Mouse (Mus musculus) left cerebral cortex, adult 2 months (tissue): ENCODE measurements at regions not wholly inside any gene's neighbourhood (a gene's known extent, or its start where the extent isn't known, plus 50 kb on each side); places are given as distances from the start of the nearest gene placed in this dataset.

Experiments used
- DNase-seq, 2 experiments: peaks; one replicate each; pipeline ENCODE4 v3.0.0; 2021 to 2022; ENCODE audit warnings: low spot score in 2 of 2, mixed read lengths in 1 of 2; ENCODE audit errors: extremely low spot score in 1 of 2
- H3K27ac ChIP-seq: fragments of 200-600 bp; 2 replicates; pipeline ENCODE4 v1.8.1; 2022
- H3K4me3 ChIP-seq: fragments of 200-600 bp; 2 replicates; pipeline ENCODE4 v1.8.1; 2022
- CTCF ChIP-seq: fragments of 200-600 bp; IDR thresholded peaks from 2 replicates; pipeline ENCODE4 v1.8.1; 2022; ENCODE audit warnings: antibody characterized with exemption, mild to moderate bottlenecking, moderate library complexity
- intact Hi-C: fragments of 180-260 bp; cut with DNase I; formaldehyde crosslinking; loops from one replicate; pipeline ENCODE4 v1.15.1; 2025

DNA sequence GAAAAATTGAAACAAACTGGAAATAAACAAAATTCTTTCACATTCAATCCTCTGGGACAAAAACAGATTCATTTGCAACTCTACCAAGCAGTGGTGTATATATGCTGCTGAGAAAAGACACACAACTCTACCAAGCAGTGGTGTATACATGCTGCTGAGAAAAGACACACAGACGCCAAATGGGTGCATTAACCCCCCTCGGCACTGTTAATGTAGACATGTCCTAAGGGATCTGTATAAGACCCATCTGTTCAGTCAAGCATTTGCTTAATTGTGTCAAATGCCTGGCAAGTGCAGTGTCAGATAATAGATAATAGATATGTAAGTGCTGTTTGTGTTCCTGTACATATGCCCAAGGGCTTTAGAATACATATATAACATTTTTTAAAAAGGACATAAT, 1035.2 kb upstream of the B3galt2 start:
- no peak for TF ChIP-seq CTCF

DNA sequence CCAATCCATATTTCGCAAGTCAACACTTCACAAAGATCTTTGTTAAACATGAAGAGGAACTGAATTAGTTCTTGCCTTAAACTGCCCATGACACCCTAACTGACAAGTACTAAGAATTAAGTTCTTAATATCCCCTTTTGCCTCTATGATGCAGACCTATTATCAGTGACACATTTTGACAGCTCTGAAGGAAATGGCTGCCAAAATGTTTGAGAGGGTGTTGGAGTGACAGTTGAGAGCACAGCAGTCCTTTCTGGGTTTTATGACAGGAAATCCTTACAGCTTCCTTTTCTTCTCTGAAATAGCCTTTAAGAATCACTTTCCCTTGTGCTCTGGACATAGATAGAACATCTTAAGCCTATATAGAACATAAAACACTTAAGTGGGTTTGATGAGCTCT, 1034.4 kb upstream of the B3galt2 start:
- TF ChIP-seq CTCF, result no peak
- intact Hi-C loops, result no loop called here
- no peak overlapping the region for H3K27ac ChIP-seq
- no peak overlapping the region for H3K4me3 ChIP-seq
- no peak for DNase-seq

More for the DNA sequence above, 1035.2 kb upstream of the B3galt2 start:
- H3K4me3 ChIP-seq, result no peak overlapping the region
- intact Hi-C loops, result no loop called here
- no peak for DNase-seq
- H3K27ac ChIP-seq, result no peak overlapping the region

DNA sequence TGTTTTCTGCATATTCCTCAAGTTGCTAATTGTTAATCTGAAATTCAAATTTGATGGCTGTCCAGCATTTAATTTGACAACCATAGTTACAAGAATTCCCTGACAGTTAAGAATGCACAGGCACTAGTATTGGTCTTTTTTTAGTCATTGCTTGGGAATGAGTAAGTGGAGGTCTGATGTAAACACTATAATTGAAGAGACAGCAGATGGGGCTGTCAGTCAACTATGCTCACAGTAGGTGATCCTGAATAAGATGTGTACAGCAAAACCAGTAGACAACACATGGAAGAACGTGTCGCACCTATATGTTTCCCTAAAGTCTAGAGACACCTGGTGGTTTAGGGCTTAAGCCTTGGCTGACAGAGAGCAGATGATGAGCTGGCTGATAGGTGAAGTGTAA, 1019.0 kb upstream of the B3galt2 start:
- H3K27ac ChIP-seq, result no peak overlapping the region
- no peak for TF ChIP-seq CTCF

DNA sequence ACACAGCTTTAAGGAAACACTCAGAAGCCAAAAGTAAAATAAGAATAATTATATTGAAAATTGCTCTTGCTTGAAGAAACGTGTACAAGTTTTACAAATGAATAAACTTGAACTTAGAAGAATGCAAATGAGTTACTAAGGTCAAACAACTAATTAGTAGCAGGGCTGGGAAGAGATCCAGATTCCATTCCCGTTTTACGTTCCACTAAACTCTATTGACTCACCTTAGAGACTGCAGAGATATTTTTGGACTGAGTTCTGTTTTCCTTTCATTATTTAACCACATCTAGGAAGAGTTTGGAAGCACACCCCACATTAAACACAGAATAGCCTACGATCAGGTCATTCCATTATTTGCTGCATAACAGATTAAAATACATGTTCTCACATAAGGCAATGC, 1016.2 kb upstream of the B3galt2 start:
- Histone ChIP-seq H3K27ac (no peak overlapping the region), H3K4me3 (no peak overlapping the region)
- no peak for TF ChIP-seq CTCF
- intact Hi-C loops, result no loop called here
- DNase-seq, result no peak

More for the DNA sequence above, 1019.0 kb upstream of the B3galt2 start:
- intact Hi-C loops, result no loop called here
- no peak for DNase-seq
- H3K4me3 ChIP-seq, result no peak overlapping the region

DNA sequence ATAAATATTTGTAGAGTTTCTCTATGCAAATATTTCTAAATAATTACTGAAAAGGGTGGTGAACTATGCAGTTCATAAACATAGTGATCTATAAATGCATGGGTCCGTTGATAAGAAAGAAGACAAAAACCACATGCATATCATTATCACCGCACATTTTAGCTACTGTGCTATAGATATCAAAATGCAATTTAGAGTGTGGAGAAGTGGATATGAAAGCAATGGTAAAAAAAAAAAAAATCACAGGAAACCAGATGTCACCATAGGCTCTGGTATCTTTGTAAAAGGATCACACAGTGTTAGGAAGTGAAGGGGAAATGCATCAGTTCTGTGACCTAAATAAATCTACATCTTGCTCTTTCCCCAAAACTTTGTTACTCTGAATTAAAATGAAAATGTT, 985.2 kb upstream of the B3galt2 start:
- Histone ChIP-seq H3K27ac (no peak overlapping the region), H3K4me3 (no peak overlapping the region)
- no peak for TF ChIP-seq CTCF
- no peak for DNase-seq
- intact Hi-C loops, result no loop called here

DNA sequence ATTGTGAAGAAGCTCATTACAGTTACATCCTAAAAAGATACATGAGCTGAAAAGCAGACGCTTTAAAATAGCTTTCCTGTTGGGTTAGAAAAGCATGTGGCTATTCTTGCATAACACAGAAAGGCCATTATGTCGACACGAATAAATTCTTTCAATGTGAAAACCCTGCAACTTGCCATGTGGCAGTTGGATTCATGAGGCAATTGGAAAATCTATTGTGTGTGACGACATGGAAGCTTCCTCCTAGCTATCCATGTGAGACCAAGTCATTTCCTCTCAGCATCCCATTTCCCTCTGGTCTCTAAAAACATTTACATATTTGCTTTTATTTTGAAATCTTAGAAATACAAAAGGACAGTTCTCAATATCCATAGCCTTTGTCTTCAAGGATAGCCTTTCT, 975.2 kb upstream of the B3galt2 start:
- intact Hi-C loops, result no loop called here
- Histone ChIP-seq H3K4me3 (no peak overlapping the region), H3K27ac (no peak overlapping the region)
- DNase-seq, result no peak
- TF ChIP-seq CTCF, result no peak

DNA sequence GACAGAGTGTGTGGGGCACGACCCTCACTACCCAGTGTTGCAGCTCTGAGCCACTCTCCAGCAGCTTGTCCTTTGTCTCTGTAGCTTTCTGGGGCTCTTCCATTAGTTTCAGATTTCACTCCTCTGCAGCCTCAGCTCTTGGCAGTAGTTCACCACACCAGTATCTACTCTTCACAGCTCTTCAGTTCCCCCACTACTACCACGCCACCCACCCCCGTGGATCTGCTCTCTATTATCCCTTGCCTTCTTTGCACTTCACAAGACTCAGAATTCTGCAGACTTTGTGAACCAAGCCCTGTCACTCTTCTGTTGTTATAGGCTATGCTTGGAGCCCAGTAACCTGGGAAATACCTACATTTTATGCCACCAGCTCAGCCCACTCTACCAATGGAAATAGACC, 960.5 kb upstream of the B3galt2 start:
- H3K27ac ChIP-seq, result no peak overlapping the region
- no peak overlapping the region for H3K4me3 ChIP-seq
- no peak for TF ChIP-seq CTCF
- peak; percentile 8 to 14 for DNase-seq
- intact Hi-C loops, result no loop called here

DNA sequence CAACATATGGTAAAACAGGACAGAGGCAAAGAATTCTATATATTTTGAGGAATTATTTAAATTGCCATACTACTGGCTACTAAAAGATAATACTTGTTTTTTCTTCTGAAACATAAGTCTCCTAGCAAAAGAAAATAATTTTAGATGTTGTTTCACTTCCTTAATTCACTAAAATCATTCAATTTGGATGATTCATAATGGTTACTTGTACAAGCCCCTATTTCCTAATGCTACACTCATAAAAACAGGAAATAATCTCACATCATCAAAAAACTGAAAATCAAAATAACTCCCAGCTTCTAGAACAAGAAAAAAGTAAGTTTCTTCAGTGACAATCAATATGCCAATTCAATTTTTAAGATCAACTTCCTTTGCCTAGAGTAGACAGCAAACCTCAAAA, 951.6 kb upstream of the B3galt2 start:
- no peak overlapping the region for H3K27ac ChIP-seq
- no peak for TF ChIP-seq CTCF
- no peak overlapping the region for H3K4me3 ChIP-seq
- intact Hi-C loops, result no loop called here
- no peak for DNase-seq

DNA sequence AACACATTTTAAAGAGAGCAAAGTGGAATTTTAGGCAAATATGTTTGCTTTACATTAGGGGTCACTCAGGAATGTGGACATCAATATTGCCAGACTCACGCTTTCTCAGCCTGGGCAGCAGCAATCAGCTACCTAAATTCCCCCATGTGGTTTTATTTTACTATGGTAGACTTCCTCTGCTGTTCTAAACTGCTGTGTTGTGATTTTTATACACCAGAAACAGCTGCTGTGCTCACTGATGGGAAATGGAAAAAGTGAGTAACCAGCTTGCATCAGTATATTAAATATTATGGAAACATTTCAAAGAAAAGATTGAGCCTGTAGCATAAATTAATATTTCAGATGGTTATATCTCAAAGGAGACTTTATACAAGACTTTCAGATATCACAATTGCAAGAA, 945.3 kb upstream of the B3galt2 start:
- Histone ChIP-seq H3K4me3 (no peak overlapping the region), H3K27ac (no peak overlapping the region)
- no peak for TF ChIP-seq CTCF
- intact Hi-C loops, result no loop called here
- no peak for DNase-seq

DNA sequence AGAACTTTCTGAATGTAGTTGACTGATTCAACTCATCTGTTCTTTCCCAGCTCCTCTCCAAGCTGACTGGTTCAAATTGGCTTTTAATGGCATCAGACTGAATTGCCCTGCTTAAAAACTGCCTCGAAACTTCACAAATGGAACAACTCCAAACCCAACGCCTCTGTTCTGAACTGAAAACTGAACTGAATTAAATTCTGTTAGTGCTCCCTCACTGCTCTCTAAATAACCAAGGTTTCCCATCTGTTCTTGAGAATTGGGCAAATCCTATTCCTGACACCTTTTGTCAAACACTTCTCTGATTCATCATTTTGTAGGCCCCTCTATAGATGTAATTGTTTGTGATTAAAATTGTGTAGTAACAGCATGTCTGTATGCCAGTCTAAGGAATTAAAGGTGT, 932.2 kb upstream of the B3galt2 start:
- no peak for DNase-seq
- intact Hi-C loops, result no loop called here
- Histone ChIP-seq H3K4me3 (no peak overlapping the region), H3K27ac (no peak overlapping the region)
- TF ChIP-seq CTCF, result no peak

DNA sequence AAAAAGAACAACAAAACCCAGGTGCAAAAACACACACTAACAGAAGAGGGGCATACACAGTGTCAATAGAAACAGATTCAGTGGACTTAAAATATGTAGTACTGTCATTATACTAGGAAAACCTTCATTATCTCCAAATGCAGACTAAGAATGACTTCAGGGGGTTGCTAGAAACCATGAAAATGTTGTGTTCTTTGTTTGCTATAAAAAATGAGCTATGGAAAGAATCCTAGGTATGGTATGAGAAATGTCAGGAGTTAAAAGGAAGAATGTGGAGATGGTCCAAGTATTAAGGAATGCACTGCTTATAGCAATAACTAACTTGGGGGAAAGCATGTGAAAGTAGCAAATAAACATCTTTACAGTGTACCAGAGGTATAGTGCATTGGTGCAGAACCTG, 910.2 kb upstream of the B3galt2 start:
- intact Hi-C loops, result no loop called here
- Histone ChIP-seq H3K27ac (no peak overlapping the region), H3K4me3 (no peak overlapping the region)
- no peak for TF ChIP-seq CTCF
- no peak for DNase-seq

DNA sequence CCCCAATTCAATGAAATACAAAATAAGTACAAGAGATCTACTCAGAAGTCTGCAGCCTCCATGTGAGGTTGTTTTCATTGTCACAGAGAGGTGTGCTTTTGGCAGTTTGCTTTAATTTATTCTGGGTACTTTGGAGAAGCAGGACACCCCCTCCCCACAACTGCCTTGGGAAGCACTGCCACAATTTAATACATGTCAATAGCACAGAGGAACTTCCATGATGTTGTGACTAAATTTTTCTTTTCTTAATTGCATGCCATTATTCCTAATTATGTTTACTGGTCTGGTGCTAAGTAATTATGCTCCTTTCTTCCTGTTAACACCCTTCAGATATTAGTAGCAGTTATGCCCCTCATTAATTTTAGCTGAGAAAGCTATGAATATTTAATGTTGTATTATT, 906.4 kb upstream of the B3galt2 start:
- no peak overlapping the region for H3K4me3 ChIP-seq
- DNase-seq, result no peak
- no peak overlapping the region for H3K27ac ChIP-seq
- no peak for TF ChIP-seq CTCF
- intact Hi-C loops, result no loop called here

DNA sequence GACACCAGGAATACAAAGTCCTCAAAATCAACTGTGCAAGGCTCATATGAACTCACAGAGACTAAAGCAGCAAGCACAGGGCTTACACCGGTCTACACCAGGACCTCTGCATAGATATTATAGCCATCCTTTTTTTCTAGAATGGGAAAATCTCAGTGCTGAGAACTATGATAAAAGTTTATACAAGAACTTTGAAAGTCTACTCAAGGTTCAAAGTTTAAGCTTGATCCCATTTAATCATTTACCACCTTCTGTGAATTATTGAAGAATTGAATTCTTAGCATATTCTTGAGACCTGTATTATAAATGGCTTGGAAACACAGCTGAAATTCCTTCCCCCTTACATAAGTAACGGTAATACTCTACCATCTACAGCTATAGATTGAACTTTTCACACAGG, 902.1 kb upstream of the B3galt2 start:
- intact Hi-C loops, result no loop called here
- TF ChIP-seq CTCF, result no peak
- DNase-seq, result no peak
- Histone ChIP-seq H3K4me3 (no peak overlapping the region), H3K27ac (no peak overlapping the region)

DNA sequence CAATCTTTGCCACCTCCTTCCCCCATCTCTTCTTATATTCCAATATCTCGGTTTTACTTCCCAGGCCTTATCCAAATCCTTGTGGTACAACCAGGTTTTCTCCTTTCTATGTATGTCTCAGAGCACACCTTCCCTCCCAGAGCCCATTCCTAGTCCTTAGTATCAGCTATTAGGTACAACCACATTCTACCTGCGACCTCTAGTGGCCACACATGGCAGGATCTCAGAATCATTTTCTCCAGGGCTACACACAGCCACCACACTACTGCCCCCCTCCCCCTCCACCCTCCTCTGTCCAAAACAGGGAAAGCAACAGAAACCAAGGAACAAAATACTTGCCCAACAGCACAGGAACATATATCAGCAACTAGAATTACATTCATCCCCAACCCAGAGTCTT, 898.2 kb upstream of the B3galt2 start:
- peak; percentile 43 for TF ChIP-seq CTCF
- Histone ChIP-seq H3K27ac (no peak overlapping the region), H3K4me3 (no peak overlapping the region)
- DNase-seq, result peak; percentile 9 to 12
- intact Hi-C loops, result no loop called here
